Mouse (Mus musculus): ENCODE data around the gene Kdm4d.

- no peak for TF ChIP-seq POLR2A (IDR thresholded peaks at IDR 0.05; ENCODE audit: low read depth, low read length)
- no peak for TF ChIP-seq CTCF (IDR thresholded peaks at IDR 0.05; ENCODE audit: borderline replicate concordance, insufficient read depth, low read length)
Observed at GRCm38 (mm10) chr9:14517296-14517695, 17.0 kb upstream of the Kdm4d start.
